ENCODE assay signal across 7 mouse cellular contexts in the genomic region with DNA sequence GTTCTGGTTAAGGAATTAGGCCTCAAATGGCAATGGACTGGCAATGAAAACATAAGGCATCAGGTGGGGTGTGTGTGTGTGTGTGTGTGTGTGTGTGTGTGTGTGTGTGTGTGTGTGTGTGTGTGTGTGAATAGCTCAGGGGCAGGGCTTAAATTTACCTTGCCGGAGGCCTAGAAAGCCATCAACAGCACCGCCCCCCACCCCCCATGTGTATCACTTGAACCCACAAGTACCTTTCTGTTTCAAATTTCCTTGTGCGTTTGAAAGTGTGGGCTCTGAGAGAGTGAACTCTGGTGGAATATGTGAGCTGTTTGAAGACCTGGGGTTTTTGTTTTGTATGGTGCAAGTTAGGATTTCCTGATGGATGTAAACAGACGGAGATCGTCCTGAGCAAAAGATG.
A peak's percentile ranks its signal among the peaks of the same experiment; 100 is the strongest.
DNase-seq lines count a peak whose midpoint lies in the region; ATAC-seq and TF ChIP-seq lines count a peak whose summit lies in the region.

No protein-coding gene starts in this region.

- peak; percentile 16 for DNase-seq in lung, postnatal 0 days (ENCODE audit: low spot score)
- DNase-seq in lung, adult 18-20 months = no peak
- no peak for DNase-seq in liver, embryonic 11.5 days (ENCODE audit: low spot score)
- DNase-seq in stomach, postnatal 0 days (ENCODE audit: low spot score) = peak; percentile 26
- DNase-seq in thymus, postnatal 4 days = no peak
- DNase-seq in thymus, postnatal 0 days (ENCODE audit: low spot score) = no peak

- H3K4me3 ChIP-seq in lung, postnatal 0 days (ENCODE audit: low read depth, low read length) = peak overlapping the region; percentile 24
- H3K4me3 ChIP-seq in forebrain, embryonic 16.5 days (replicated peaks; ENCODE audit: low read length) = peak overlapping the region; percentile 45
- peak overlapping the region; percentile 51 for H3K4me3 ChIP-seq in liver, embryonic 11.5 days (ENCODE audit: low read depth, low read length)
- peak overlapping the region; percentile 39 for H3K4me3 ChIP-seq in stomach, postnatal 0 days (ENCODE audit: low read depth, low read length)

- no peak for TF ChIP-seq EP300 in lung, postnatal 0 days (IDR thresholded peaks at IDR 0.05)
- no peak for TF ChIP-seq EP300 in stomach, postnatal 0 days (optimal IDR thresholded peaks at IDR 0.05)

- H3K9ac ChIP-seq in lung, postnatal 0 days (replicated peaks; ENCODE audit: low read depth) = no peak overlapping the region
- H3K9ac ChIP-seq in forebrain, embryonic 16.5 days (replicated peaks; ENCODE audit: low read depth, low read length) = peak overlapping the region; percentile 46
- H3K9ac ChIP-seq in liver, embryonic 11.5 days (ENCODE audit: low read depth, low read length) = peak overlapping the region; percentile 35; the same call in 1 of the 2 replicates
- 0 out of 2 replicates have a peak overlapping the region, but pooled peaks have one; percentile 18 for H3K9ac ChIP-seq in stomach, postnatal 0 days (ENCODE audit: low read length)

- no peak overlapping the region for H3K27ac ChIP-seq in lung, postnatal 0 days (ENCODE audit: low read length)
- H3K27ac ChIP-seq in forebrain, embryonic 16.5 days (ENCODE audit: low read length) = no peak overlapping the region
- H3K27ac ChIP-seq in liver, embryonic 11.5 days (ENCODE audit: low read depth, low read length) = no peak overlapping the region
- H3K27ac ChIP-seq in stomach, postnatal 0 days (replicated peaks) = no peak overlapping the region

- no peaks in the 10 kb centered on the region for H3K27me3 ChIP-seq in lung, postnatal 0 days (replicated peaks; ENCODE audit: insufficient read depth, low read length)
- H3K27me3 ChIP-seq in forebrain, embryonic 16.5 days (replicated peaks; ENCODE audit: control insufficient read depth, insufficient read depth, low read length) = no peaks in the 10 kb centered on the region
- no peaks in the 10 kb centered on the region for H3K27me3 ChIP-seq in liver, embryonic 11.5 days (replicated peaks; ENCODE audit: control insufficient read depth, insufficient read depth, low read length)
- no peaks in the 10 kb centered on the region for H3K27me3 ChIP-seq in stomach, postnatal 0 days (ENCODE audit: control insufficient read depth, insufficient read depth, low read length)

- 44% methylated on average over 5 of the region's 5 CpGs for WGBS in lung, postnatal 0 days
- WGBS in forebrain, embryonic 16.5 days = 50% methylated on average over 5 of the region's 5 CpGs
- WGBS in liver, embryonic 11.5 days = 53% methylated on average over 5 of the region's 5 CpGs
- 45% methylated on average over 5 of the region's 5 CpGs for WGBS in stomach, postnatal 0 days

- H3K36me3 ChIP-seq in lung, postnatal 0 days (ENCODE audit: insufficient read depth, low read length) = no peaks in the 10 kb centered on the region
- no peaks in the 10 kb centered on the region for H3K36me3 ChIP-seq in forebrain, embryonic 16.5 days (ENCODE audit: control insufficient read depth, insufficient read depth)
- no peaks in the 10 kb centered on the region; the same call in 1 of the 2 replicates for H3K36me3 ChIP-seq in liver, embryonic 11.5 days (ENCODE audit: control insufficient read depth, insufficient read depth, low read length)
- H3K36me3 ChIP-seq in stomach, postnatal 0 days (ENCODE audit: control insufficient read depth, insufficient read depth, low read length) = peaks cover 2% of the 10 kb centered on the region; the same call in 1 of the 2 replicates

- no peaks in the 10 kb centered on the region for H3K4me1 ChIP-seq in lung, postnatal 0 days (ENCODE audit: insufficient read depth, low read depth, low read length)
- H3K4me1 ChIP-seq in forebrain, embryonic 16.5 days (replicated peaks; ENCODE audit: control insufficient read depth, insufficient read depth, low read length) = 0 out of 2 replicates have a peak, but pooled peaks cover 3% of the 10 kb centered on the region
- peaks cover 7% of the 10 kb centered on the region; the same call in 1 of the 2 replicates for H3K4me1 ChIP-seq in liver, embryonic 11.5 days (replicated peaks; ENCODE audit: control insufficient read depth, insufficient read depth, low read length)
- H3K4me1 ChIP-seq in stomach, postnatal 0 days (replicated peaks; ENCODE audit: control insufficient read depth, insufficient read depth) = peaks cover 3% of the 10 kb centered on the region; the same call in 1 of the 2 replicates

- H3K9me3 ChIP-seq in lung, postnatal 0 days (ENCODE audit: low read length) = no peaks in the 10 kb centered on the region
- no peaks in the 10 kb centered on the region for H3K9me3 ChIP-seq in forebrain, embryonic 16.5 days (ENCODE audit: control insufficient read depth, low read length)
- no peaks in the 10 kb centered on the region for H3K9me3 ChIP-seq in liver, embryonic 11.5 days (ENCODE audit: control insufficient read depth, low read length)
- no peaks in the 10 kb centered on the region for H3K9me3 ChIP-seq in stomach, postnatal 0 days (ENCODE audit: control insufficient read depth, low read length)

- H3K4me2 ChIP-seq in lung, postnatal 0 days (replicated peaks; ENCODE audit: low read depth, low read length) = peak overlapping the region; percentile 66
- H3K4me2 ChIP-seq in forebrain, embryonic 16.5 days (ENCODE audit: low read length) = peak overlapping the region; percentile 49
- peak overlapping the region; percentile 87 for H3K4me2 ChIP-seq in liver, embryonic 11.5 days
- peak overlapping the region; percentile 58 for H3K4me2 ChIP-seq in stomach, postnatal 0 days (replicated peaks; ENCODE audit: low read depth)

- peak; percentile 45 for ATAC-seq in lung, postnatal 0 days
- ATAC-seq in forebrain, embryonic 16.5 days = peak; percentile 24
- ATAC-seq in liver, embryonic 11.5 days (replicated peaks; ENCODE audit: low FRiP score) = peak; percentile 8; the same call in 1 of the 2 replicates
- no peak for ATAC-seq in stomach, postnatal 0 days (ENCODE audit: low FRiP score, low TSS enrichment)

- TF ChIP-seq CTCF in lung, postnatal 0 days (IDR thresholded peaks at IDR 0.05) = no peak
- TF ChIP-seq CTCF in stomach, postnatal 0 days (IDR thresholded peaks at IDR 0.05; ENCODE audit: low read depth) = no peak

Comparison
In these comparisons a context has a peak if more than half of its experiments do, and no peak if none do; other contexts are left out.
1. DNase-seq: peak in lung, postnatal 0 days (single experiment) and stomach, postnatal 0 days (single experiment); none in lung, adult 18-20 months (0 of 2), liver, embryonic 11.5 days (single experiment), thymus, postnatal 4 days (single experiment) and thymus, postnatal 0 days (single experiment).
2. Peak in every context shown above with its lines, with median percentiles within 50 percentile points of each other: H3K4me2 ChIP-seq and H3K4me3 ChIP-seq.